10 mouse cellular contexts compared by ENCODE assay signal in genomic region chr8:79498611-79499010, GRCm38 (mm10).
DNase-seq lines count a peak whose midpoint lies in the region; ATAC-seq and TF ChIP-seq lines count a peak whose summit lies in the region.
"Had no signal": no experiment of that assay in that cellular context is flagged by ENCODE, and none has a peak within 500 bp of the region (broad histone marks: within the 10 kb centered on the region; RNA-seq: fewer than 3 reads in every experiment).

No protein-coding gene starts in this region.

- no peaks in the 10 kb centered on the region for H3K27me3 ChIP-seq in liver, adult 2 months (ENCODE audit: control insufficient read depth, insufficient read depth, low read length)
- no peaks in the 10 kb centered on the region for H3K27me3 ChIP-seq in kidney, adult 2 months (replicated peaks; ENCODE audit: control insufficient read depth, insufficient read depth, low read length)
- no peaks in the 10 kb centered on the region for H3K27me3 ChIP-seq in hindbrain, embryonic 14.5 days (ENCODE audit: control insufficient read depth, insufficient read depth, low read length)

- no peaks in the 10 kb centered on the region for H3K36me3 ChIP-seq in liver, adult 2 months (ENCODE audit: control insufficient read depth, insufficient read depth, low read length)
- no peaks in the 10 kb centered on the region for H3K36me3 ChIP-seq in kidney, adult 2 months (ENCODE audit: control insufficient read depth, insufficient read depth, low read length)
- H3K36me3 ChIP-seq in hindbrain, embryonic 14.5 days (replicated peaks; ENCODE audit: control insufficient read depth, insufficient read depth): no peaks in the 10 kb centered on the region

- no peak for ATAC-seq in hindbrain, embryonic 14.5 days (ENCODE audit: low FRiP score)

- WGBS in liver, adult 2 months: 94% methylated on average over 2 of the region's 2 CpGs
- 43% methylated on average over 2 of the region's 2 CpGs for WGBS in kidney, adult 2 months
- WGBS in hindbrain, embryonic 14.5 days: 69% methylated on average over 2 of the region's 2 CpGs

- no peak overlapping the region for H3K4me2 ChIP-seq in hindbrain, embryonic 14.5 days (replicated peaks)

- peak; percentile 27 for DNase-seq in liver, adult 2 months (ENCODE audit: extremely low read depth, low read depth, low spot score)
- no peak for DNase-seq in liver
- peak; percentile 69 for DNase-seq in adrenal gland, postnatal 14 days
- peak; percentile 43 for DNase-seq in kidney, adult 2 months
- DNase-seq in monocyte, adult 2 months (ENCODE audit: low read depth in 1 of 2, low spot score in 2 of 2): peak; percentile 30 to 46
- DNase-seq in hindbrain, embryonic 14.5 days (ENCODE audit: low spot score): no peak
- DNase-seq in spleen, adult 18-20 months: no peak
- no peak for DNase-seq in layer of hippocampus, postnatal 10 days (ENCODE audit: low spot score in 2 of 2)
- DNase-seq: cerebellum, adult 11-12 months; gastrocnemius, postnatal 25 days had no signal

- no peaks in the 10 kb centered on the region for H3K79me2 ChIP-seq in liver, adult 2 months (ENCODE audit: control insufficient read depth, insufficient read depth, low read length)

- H3K27ac ChIP-seq in liver, adult 2 months (replicated peaks; ENCODE audit: insufficient read depth, low read depth, low read length): no peak overlapping the region
- H3K27ac ChIP-seq in kidney, adult 2 months (ENCODE audit: insufficient read depth, low read depth, low read length): no peak overlapping the region
- no peak overlapping the region for H3K27ac ChIP-seq in hindbrain, embryonic 14.5 days

- no peak for TF ChIP-seq CTCF in liver, adult 2 months (IDR thresholded peaks at IDR 0.05; ENCODE audit: low read depth, low read length)
- no peak for TF ChIP-seq CTCF in kidney, adult 2 months (conservative IDR thresholded peaks at IDR 0.05; ENCODE audit: insufficient read depth, insufficient read length, low read depth, low read length)

- H3K4me1 ChIP-seq in liver, adult 2 months (ENCODE audit: control insufficient read depth, insufficient read depth, low read length): no peaks in the 10 kb centered on the region
- H3K4me1 ChIP-seq in kidney, adult 2 months (ENCODE audit: control insufficient read depth, insufficient read depth, low read length): no peaks in the 10 kb centered on the region
- no peaks in the 10 kb centered on the region for H3K4me1 ChIP-seq in hindbrain, embryonic 14.5 days (replicated peaks; ENCODE audit: control insufficient read depth, insufficient read depth, low read length)

- no peaks in the 10 kb centered on the region for H3K9me3 ChIP-seq in hindbrain, embryonic 14.5 days (ENCODE audit: control insufficient read depth, low read length)

- no peak for TF ChIP-seq POLR2A in liver, adult 2 months (IDR thresholded peaks at IDR 0.05; ENCODE audit: extremely low read depth, insufficient read depth, low read length)
- no peak for TF ChIP-seq POLR2A in kidney, adult 2 months (IDR thresholded peaks at IDR 0.05; ENCODE audit: low read depth, low read length)

- no peak overlapping the region for H3K9ac ChIP-seq in liver, adult 2 months (ENCODE audit: low read depth, low read length)
- no peak overlapping the region for H3K9ac ChIP-seq in hindbrain, embryonic 14.5 days

- H3K4me3 ChIP-seq in liver, adult 2 months (ENCODE audit: insufficient read depth, low read depth, low read length): no peak overlapping the region
- no peak overlapping the region for H3K4me3 ChIP-seq in kidney, adult 2 months (ENCODE audit: insufficient read depth, low read depth, low read length)
- no peak overlapping the region for H3K4me3 ChIP-seq in hindbrain, embryonic 14.5 days (replicated peaks; ENCODE audit: low read length)

Comparison
In these comparisons a context has a peak if more than half of its experiments do, and no peak if none do; other contexts are left out.
1. DNase-seq: peak in liver, adult 2 months (single experiment), adrenal gland, postnatal 14 days (single experiment), kidney, adult 2 months (single experiment) and monocyte, adult 2 months (2 of 2); none in liver (single experiment), hindbrain, embryonic 14.5 days (single experiment), spleen, adult 18-20 months (0 of 2) and layer of hippocampus, postnatal 10 days (0 of 2).